Mouse (Mus musculus): Measurements from ENCODE around the gene Prkn.

- TF ChIP-seq CEBPB (IDR thresholded peaks at IDR 0.05; ENCODE audit: low read depth) = no peak
- no peak for TF ChIP-seq CTCF (IDR thresholded peaks at IDR 0.05; ENCODE audit: control insufficient read depth, insufficient read depth, insufficient read length)
- TF ChIP-seq MAX (IDR thresholded peaks at IDR 0.05) = no peak
- TF ChIP-seq USF1 (IDR thresholded peaks at IDR 0.05; ENCODE audit: low read depth) = no peak
Observed at GRCm38 (mm10) chr17:12045861-12046273, 1205.7 kb downstream of the Prkn start.
